Mouse (Mus musculus): Measurements from ENCODE around the gene Ephb2. TPM values are rescaled to one million over a fixed set of nuclear protein-coding genes. Genes with fewer than 3 reads are reported as not detected.

The Ephb2 gene
- polyA plus RNA-seq, 1 experiment: 16.8 TPM

GRCm38 (mm10) chr4:136730501-136730900 lies 105.3 kb downstream of the Ephb2 start:
- TF ChIP-seq MYOG (IDR thresholded peaks at IDR 0.05; ENCODE audit: control insufficient read depth, extremely low read depth, insufficient read length): no peak
- TF ChIP-seq MYOD1 (IDR thresholded peaks at IDR 0.05; ENCODE audit: control insufficient read depth, insufficient read length, low read depth): no peak
- TF ChIP-seq FOSL1 (IDR thresholded peaks at IDR 0.05; ENCODE audit: insufficient read depth, low read length, poor library complexity, severe bottlenecking): no peak
- no peak for TF ChIP-seq USF1 (IDR thresholded peaks at IDR 0.05; ENCODE audit: low read depth)
- no peak for TF ChIP-seq MAX (IDR thresholded peaks at IDR 0.05)
- TF ChIP-seq CTCF (IDR thresholded peaks at IDR 0.05; ENCODE audit: control insufficient read depth, insufficient read depth, insufficient read length): no peak
- TF ChIP-seq CEBPB (IDR thresholded peaks at IDR 0.05; ENCODE audit: low read depth): no peak
- Histone ChIP-seq H3K79me3 (ENCODE audit: low read depth) (no peaks in the 10 kb centered on the region), H3K4me3 (ENCODE audit: insufficient read depth, poor library complexity, severe bottlenecking) (no peak overlapping the region), H3K36me3 (ENCODE audit: control insufficient read depth, insufficient read depth) (no peaks in the 10 kb centered on the region), H3K79me2 (ENCODE audit: control insufficient read depth, insufficient read depth) (no peaks in the 10 kb centered on the region), H3K27me3 (ENCODE audit: control insufficient read depth, insufficient read depth, insufficient read length) (no peaks in the 10 kb centered on the region), H3ac (ENCODE audit: control insufficient read depth, insufficient read length, low read depth) (no peak overlapping the region)

- TF ChIP-seq MYOG (IDR thresholded peaks at IDR 0.05; ENCODE audit: control insufficient read depth, extremely low read depth, insufficient read length) (no peak), MYOD1 (IDR thresholded peaks at IDR 0.05; ENCODE audit: control insufficient read depth, insufficient read length, low read depth) (no peak), FOSL1 (IDR thresholded peaks at IDR 0.05; ENCODE audit: insufficient read depth, low read length, poor library complexity, severe bottlenecking) (no peak), MAX (IDR thresholded peaks at IDR 0.05) (no peak), CEBPB (IDR thresholded peaks at IDR 0.05; ENCODE audit: low read depth) (no peak), USF1 (IDR thresholded peaks at IDR 0.05; ENCODE audit: low read depth) (no peak), CTCF (IDR thresholded peaks at IDR 0.05; ENCODE audit: control insufficient read depth, insufficient read depth, insufficient read length) (no peak)
- H3K79me2 ChIP-seq (ENCODE audit: control insufficient read depth, insufficient read depth): no peaks in the 10 kb centered on the region
- no peak overlapping the region for H3ac ChIP-seq (ENCODE audit: control insufficient read depth, insufficient read length, low read depth)
- H3K79me3 ChIP-seq (ENCODE audit: low read depth): no peaks in the 10 kb centered on the region
- H3K4me3 ChIP-seq (ENCODE audit: insufficient read depth, poor library complexity, severe bottlenecking): no peak overlapping the region
- no peaks in the 10 kb centered on the region for H3K36me3 ChIP-seq (ENCODE audit: control insufficient read depth, insufficient read depth)
- no peaks in the 10 kb centered on the region for H3K27me3 ChIP-seq (ENCODE audit: control insufficient read depth, insufficient read depth, insufficient read length)
Measured at GRCm38 (mm10) chr4:136729574-136729973, 106.2 kb downstream of the Ephb2 start.

- TF ChIP-seq USF1 (IDR thresholded peaks at IDR 0.05; ENCODE audit: low read depth): no peak
- TF ChIP-seq MYOG (IDR thresholded peaks at IDR 0.05; ENCODE audit: control insufficient read depth, extremely low read depth, insufficient read length): no peak
- no peak for TF ChIP-seq MYOD1 (IDR thresholded peaks at IDR 0.05; ENCODE audit: control insufficient read depth, insufficient read length, low read depth)
- TF ChIP-seq MAX (IDR thresholded peaks at IDR 0.05): no peak
- TF ChIP-seq FOSL1 (IDR thresholded peaks at IDR 0.05; ENCODE audit: insufficient read depth, low read length, poor library complexity, severe bottlenecking): no peak
- no peak for TF ChIP-seq CEBPB (IDR thresholded peaks at IDR 0.05; ENCODE audit: low read depth)
- TF ChIP-seq CTCF (IDR thresholded peaks at IDR 0.05; ENCODE audit: control insufficient read depth, insufficient read depth, insufficient read length): no peak
- H3K79me2 ChIP-seq (ENCODE audit: control insufficient read depth, insufficient read depth): no peaks in the 10 kb centered on the region
Measured at GRCm38 (mm10) chr4:136726941-136727340, 108.8 kb downstream of the Ephb2 start.

GRCm38 (mm10) chr4:136724731-136725130 lies 111.1 kb downstream of the Ephb2 start:
- TF ChIP-seq MYOD1 (IDR thresholded peaks at IDR 0.05; ENCODE audit: control insufficient read depth, insufficient read length, low read depth): no peak
- TF ChIP-seq CEBPB (IDR thresholded peaks at IDR 0.05; ENCODE audit: low read depth): no peak
- TF ChIP-seq MAX (IDR thresholded peaks at IDR 0.05): no peak
- no peak for TF ChIP-seq FOSL1 (IDR thresholded peaks at IDR 0.05; ENCODE audit: insufficient read depth, low read length, poor library complexity, severe bottlenecking)
- TF ChIP-seq MYOG (IDR thresholded peaks at IDR 0.05; ENCODE audit: control insufficient read depth, extremely low read depth, insufficient read length): no peak
- no peak for TF ChIP-seq CTCF (IDR thresholded peaks at IDR 0.05; ENCODE audit: control insufficient read depth, insufficient read depth, insufficient read length)
- TF ChIP-seq USF1 (IDR thresholded peaks at IDR 0.05; ENCODE audit: low read depth): no peak
- H3K36me3 ChIP-seq (ENCODE audit: control insufficient read depth, insufficient read depth): no peaks in the 10 kb centered on the region
- no peaks in the 10 kb centered on the region for H3K79me3 ChIP-seq (ENCODE audit: low read depth)
- no peak overlapping the region for H3K4me3 ChIP-seq (ENCODE audit: insufficient read depth, poor library complexity, severe bottlenecking)
- no peaks in the 10 kb centered on the region for H3K27me3 ChIP-seq (ENCODE audit: control insufficient read depth, insufficient read depth, insufficient read length)
- H3ac ChIP-seq (ENCODE audit: control insufficient read depth, insufficient read length, low read depth): no peak overlapping the region
- no peaks in the 10 kb centered on the region for H3K79me2 ChIP-seq (ENCODE audit: control insufficient read depth, insufficient read depth)

More at GRCm38 (mm10) chr4:136726941-136727340, 108.8 kb downstream of the Ephb2 start:
- H3ac ChIP-seq (ENCODE audit: control insufficient read depth, insufficient read length, low read depth): no peak overlapping the region
- H3K4me3 ChIP-seq (ENCODE audit: insufficient read depth, poor library complexity, severe bottlenecking): no peak overlapping the region
- no peaks in the 10 kb centered on the region for H3K79me3 ChIP-seq (ENCODE audit: low read depth)
- no peaks in the 10 kb centered on the region for H3K36me3 ChIP-seq (ENCODE audit: control insufficient read depth, insufficient read depth)
- no peaks in the 10 kb centered on the region for H3K27me3 ChIP-seq (ENCODE audit: control insufficient read depth, insufficient read depth, insufficient read length)

GRCm38 (mm10) chr4:136722361-136723082 lies 113.3 kb downstream of the Ephb2 start:
- Histone ChIP-seq H3ac (ENCODE audit: control insufficient read depth, insufficient read length, low read depth) (no peak overlapping the region), H3K4me3 (ENCODE audit: insufficient read depth, poor library complexity, severe bottlenecking) (no peak overlapping the region), H3K79me2 (ENCODE audit: control insufficient read depth, insufficient read depth) (no peaks in the 10 kb centered on the region), H3K27me3 (ENCODE audit: control insufficient read depth, insufficient read depth, insufficient read length) (no peaks in the 10 kb centered on the region), H3K36me3 (ENCODE audit: control insufficient read depth, insufficient read depth) (no peaks in the 10 kb centered on the region), H3K79me3 (ENCODE audit: low read depth) (no peaks in the 10 kb centered on the region)
- TF ChIP-seq MYOG (IDR thresholded peaks at IDR 0.05; ENCODE audit: control insufficient read depth, extremely low read depth, insufficient read length): no peak
- no peak for TF ChIP-seq FOSL1 (IDR thresholded peaks at IDR 0.05; ENCODE audit: insufficient read depth, low read length, poor library complexity, severe bottlenecking)
- TF ChIP-seq USF1 (IDR thresholded peaks at IDR 0.05; ENCODE audit: low read depth): no peak
- no peak for TF ChIP-seq CTCF (IDR thresholded peaks at IDR 0.05; ENCODE audit: control insufficient read depth, insufficient read depth, insufficient read length)
- no peak for TF ChIP-seq CEBPB (IDR thresholded peaks at IDR 0.05; ENCODE audit: low read depth)
- TF ChIP-seq MYOD1 (IDR thresholded peaks at IDR 0.05; ENCODE audit: control insufficient read depth, insufficient read length, low read depth): no peak
- no peak for TF ChIP-seq MAX (IDR thresholded peaks at IDR 0.05)

Data from C2C12 (cell line).